23 mouse cellular contexts compared by ENCODE assay signal in genomic region chr12:31299126-31299525, GRCm38 (mm10). TPM values are rescaled to one million over a fixed set of nuclear protein-coding genes. Genes with fewer than 3 reads are reported as not detected.
DNase-seq lines count a peak whose midpoint lies in the region; ATAC-seq and TF ChIP-seq lines count a peak whose summit lies in the region.
"Had no signal": no experiment of that assay in that cellular context is flagged by ENCODE, and none has a peak within 500 bp of the region (broad histone marks: within the 10 kb centered on the region; RNA-seq: fewer than 3 reads in every experiment).

No protein-coding gene starts in this region.

- H3K27me3 ChIP-seq in heart, embryonic 13.5 days (replicated peaks), result no peaks in the 10 kb centered on the region
- no peaks in the 10 kb centered on the region for H3K27me3 ChIP-seq in heart, postnatal 0 days (ENCODE audit: control insufficient read depth, insufficient read depth, low read length)
- H3K27me3 ChIP-seq: forebrain, embryonic 13.5 days had no signal

- ATAC-seq in heart, embryonic 13.5 days (ENCODE audit: extremely low read depth, insufficient number of reproducible peaks, low FRiP score, low TSS enrichment), result no peak
- ATAC-seq in heart, postnatal 0 days (ENCODE audit: insufficient read depth, low read depth), result no peak
- ATAC-seq: forebrain, embryonic 13.5 days; forebrain, postnatal 0 days; hindbrain, embryonic 16.5 days; inflammation-experienced regulatory T-cells, adult 6 months; intestine, postnatal 0 days had no signal

- H3K27ac ChIP-seq in heart, embryonic 13.5 days (replicated peaks), result peak overlapping the region; percentile 85
- peak overlapping the region; percentile 77 for H3K27ac ChIP-seq in heart, postnatal 0 days (ENCODE audit: low read depth)
- H3K27ac ChIP-seq in brown adipose tissue, adult 24 weeks (replicated peaks; ENCODE audit: low read depth, low read length), result 0 out of 2 replicates have a peak overlapping the region, but pooled peaks have one; percentile 28
- H3K27ac ChIP-seq: embryonic facial prominence, embryonic 10.5 days; forebrain, embryonic 13.5 days had no signal

- H3K4me1 ChIP-seq in heart, embryonic 13.5 days, result peaks cover 53% of the 10 kb centered on the region
- H3K4me1 ChIP-seq in heart, postnatal 0 days (ENCODE audit: control insufficient read depth, insufficient read depth), result peaks cover 15% of the 10 kb centered on the region
- H3K4me1 ChIP-seq in brown adipose tissue, adult 24 weeks (ENCODE audit: control insufficient read depth, insufficient read depth, insufficient read length, low read length), result peaks cover 6% of the 10 kb centered on the region

- 86% methylated on average over 3 of the region's 3 CpGs for WGBS in heart, embryonic 13.5 days
- 84% methylated on average over 3 of the region's 3 CpGs for WGBS in heart, postnatal 0 days

- H3K9me3 ChIP-seq in heart, embryonic 13.5 days, result no peaks in the 10 kb centered on the region
- H3K9me3 ChIP-seq in heart, postnatal 0 days (replicated peaks; ENCODE audit: control insufficient read depth, low read length), result no peaks in the 10 kb centered on the region
- H3K9me3 ChIP-seq: embryonic facial prominence, embryonic 10.5 days; forebrain, embryonic 13.5 days had no signal

- intact Hi-C loops in heart, postnatal 36 days (cut with DNase I), result loop anchor here (5.0 kb wide), 1 partner anchor 132 kb away; no protein-coding TSS in a partner anchor

- no peak for TF ChIP-seq CTCF in heart, postnatal 0 days (IDR thresholded peaks at IDR 0.05; ENCODE audit: low read depth)

- DNase-seq in heart, adult 11 months, result peak; percentile 89
- DNase-seq in heart, adult 8-10 months (ENCODE audit: low spot score), result no peak
- DNase-seq in heart, postnatal 36 days, result no peak
- DNase-seq in heart, postnatal 0 days (ENCODE audit: low spot score), result no peak
- no peak for DNase-seq in heart, adult 9 months (ENCODE audit: low spot score in 2 of 2)
- DNase-seq: cerebellum, adult 2 months; cerebellum, postnatal 10 days; forebrain, postnatal 0 days; gastrocnemius, postnatal 14 days had no signal

- no peak for TF ChIP-seq EP300 in heart, postnatal 0 days (IDR thresholded peaks at IDR 0.05; ENCODE audit: low read depth)

- H3K4me2 ChIP-seq in heart, embryonic 13.5 days, result no peak overlapping the region
- no peak overlapping the region for H3K4me2 ChIP-seq in heart, postnatal 0 days (ENCODE audit: low read depth, low read length)
- H3K4me2 ChIP-seq: forebrain, embryonic 13.5 days had no signal

- H3K9ac ChIP-seq in heart, embryonic 13.5 days, result peak overlapping the region; percentile 63
- no peak overlapping the region for H3K9ac ChIP-seq in heart, postnatal 0 days (replicated peaks; ENCODE audit: low read depth, low read length)
- H3K9ac ChIP-seq: forebrain, embryonic 13.5 days; forebrain, postnatal 0 days had no signal

- peaks cover 98% of the 10 kb centered on the region for H3K36me3 ChIP-seq in heart, embryonic 13.5 days
- peaks cover 72% of the 10 kb centered on the region for H3K36me3 ChIP-seq in heart, postnatal 0 days (replicated peaks; ENCODE audit: control insufficient read depth, insufficient read depth, low read length)

- H3K4me3 ChIP-seq in heart, embryonic 13.5 days, result no peak overlapping the region
- H3K4me3 ChIP-seq in heart, postnatal 0 days (ENCODE audit: low read depth, low read length), result no peak overlapping the region
- H3K4me3 ChIP-seq in brown adipose tissue, adult 24 weeks (ENCODE audit: insufficient read depth, low read depth, low read length), result no peak overlapping the region
- H3K4me3 ChIP-seq: embryonic facial prominence, embryonic 10.5 days; forebrain, embryonic 13.5 days had no signal

RNA-seq across cellular contexts. Expression of gene Lamb1, which starts 34.1 kb away (rescaled TPM):
- 10 to 100 TPM; 44.0 to 51.1 (median 48.7) TPM for total RNA-seq in heart, adult 8-10 months (2022)
- 90.6 and 91.3 TPM in 2 replicates for polyA plus RNA-seq in heart, embryonic 13.5 days (2015; fragmentation: Nextera tagmentation; extraction: Ambion mirVana)
- 10 to 100 TPM; 75.8 to 81.2 TPM for total RNA-seq in heart, postnatal 36 days (2021)
- total RNA-seq in heart, postnatal 0 days (2014; rRNA removed; ENCODE audit: low replicate concordance), result 189 TPM in 2 replicates
- 53.2 and 60.8 TPM in 2 replicates for polyA plus RNA-seq in heart, postnatal 0 days (2015; fragmentation: Nextera tagmentation; extraction: Ambion mirVana)
- 28.5 and 41.1 TPM in 2 replicates for polyA plus RNA-seq in brown adipose tissue, adult 24 weeks (2012; ENCODE audit: insufficient read depth, insufficient read length, missing spikeins)
- total RNA-seq: MEL had no signal
- polyA plus RNA-seq: inflammation-experienced regulatory T-cells, adult 6 months had no signal

RNA-seq across cellular contexts. Expression of gene Dld, which starts 52.1 kb away (rescaled TPM):
- 100 to 1,000 TPM; 368 to 419 (median 398) TPM for total RNA-seq in heart, adult 8-10 months (2022)
- 179 and 190 TPM in 2 replicates for polyA plus RNA-seq in heart, embryonic 13.5 days (2015; fragmentation: Nextera tagmentation; extraction: Ambion mirVana)
- 100 to 1,000 TPM; 417 to 433 TPM for total RNA-seq in heart, postnatal 36 days (2021)
- total RNA-seq in heart, postnatal 0 days (2014; rRNA removed; ENCODE audit: low replicate concordance), result 91.6 and 125 TPM in 2 replicates
- 372 and 377 TPM in 2 replicates for polyA plus RNA-seq in heart, postnatal 0 days (2015; fragmentation: Nextera tagmentation; extraction: Ambion mirVana)
- polyA plus RNA-seq in brown adipose tissue, adult 24 weeks (2012; ENCODE audit: insufficient read depth, insufficient read length, missing spikeins), result 928 and 1,239 TPM in 2 replicates

RNA-seq across cellular contexts. Expression of gene Gm6993, which starts 58.6 kb away (rescaled TPM):
- total RNA-seq in heart, adult 8-10 months (2022), result not detected
- polyA plus RNA-seq in heart, embryonic 13.5 days (2015; fragmentation: Nextera tagmentation; extraction: Ambion mirVana), result not detected in 2 replicates
- not detected for total RNA-seq in heart, postnatal 36 days (2021)
- not detected in 2 replicates for total RNA-seq in heart, postnatal 0 days (2014; rRNA removed; ENCODE audit: low replicate concordance)
- polyA plus RNA-seq in heart, postnatal 0 days (2015; fragmentation: Nextera tagmentation; extraction: Ambion mirVana), result not detected in 2 replicates
- not detected in 2 replicates for polyA plus RNA-seq in brown adipose tissue, adult 24 weeks (2012; ENCODE audit: insufficient read depth, insufficient read length, missing spikeins)
- total RNA-seq: adrenal gland, postnatal 14 days; forebrain, postnatal 0 days; gastrocnemius, adult 18-20 months; gastrocnemius, postnatal 14 days; MEL had no signal
- polyA plus RNA-seq: C2C12; cerebellum, adult 2 months; embryonic facial prominence, embryonic 10.5 days; embryonic facial prominence, embryonic 14.5 days; forebrain, embryonic 13.5 days; forebrain, postnatal 0 days; gonadal fat pad, adult 2 months; hindbrain, embryonic 11.5 days; hindbrain, embryonic 16.5 days; inflammation-experienced regulatory T-cells, adult 6 months; intestine, postnatal 0 days had no signal

Comparison
In these comparisons a context has a peak if more than half of its experiments do, and no peak if none do; other contexts are left out.
1. H3K27ac ChIP-seq: peak in every context shown above with its lines; median percentile 85 in heart, embryonic 13.5 days; 77 in heart, postnatal 0 days; 28 in brown adipose tissue, adult 24 weeks.